Mouse (Mus musculus) bone marrow, adult 2 months (tissue): Measurements from ENCODE around the gene Mrps34. TPM values are rescaled to one million over a fixed set of nuclear protein-coding genes. Genes with fewer than 3 reads are reported as not detected.

Experiments
- H3K27ac ChIP-seq: fragments of 200-500 bp; 2 replicates; pipeline ENCODE4 v1.5.1; 2012; ENCODE audit warnings: low read depth, mild to moderate bottlenecking, control low read depth, inconsistent platforms, low read length; ENCODE audit not compliant: control insufficient read depth, poor library complexity, insufficient read depth
- H3K4me1 ChIP-seq: fragments of 200-500 bp; 2 replicates; pipeline ENCODE4 v1.6.1; 2011; ENCODE audit warnings: low read length; ENCODE audit not compliant: control insufficient read depth, insufficient read depth
- H3K4me3 ChIP-seq: fragments of 200-500 bp; replicated peaks from 2 replicates; pipeline ENCODE3; 2011; ENCODE audit warnings: mild to moderate bottlenecking, low read depth, low read length, control low read depth; ENCODE audit not compliant: control insufficient read depth
- CTCF ChIP-seq: fragments of 200-500 bp; IDR thresholded peaks from 2 replicates; pipeline ENCODE4 v1.5.1; 2011; ENCODE audit warnings: low read length, control low read depth; ENCODE audit not compliant: control insufficient read depth, insufficient read depth
- POLR2A ChIP-seq: fragments of 200-500 bp; IDR thresholded peaks from 2 replicates; pipeline ENCODE4 v1.6.1; 2011; ENCODE audit warnings: low read depth, mild to moderate bottlenecking, control low read depth, low read length, borderline replicate concordance; ENCODE audit not compliant: control insufficient read depth
- WGBS: fragments of 180-500 bp; shearing (Covaris S2); methylation state at CpG from one replicate; pipeline ENCODE4 v1.1.7; 2018; 5-methylcytosine and 5-hydroxymethylcytosine counted together
- polyA plus RNA-seq: library from polyadenylated mRNA; stranded (reverse); fragments of >200 nt; gene quantifications from 2 replicates; pipeline ENCODE4 v1.2.4, GENCODE M21; 2011; ENCODE audit warnings: low replicate concordance; ENCODE audit not compliant: missing spikeins, insufficient read depth, insufficient read length

The Mrps34 gene
- polyA plus RNA-seq, 1 experiment, result 43.9 TPM

- 82% methylated on average over 8 of the region's 8 CpGs for WGBS
- Histone ChIP-seq H3K4me1 (no peaks in the 10 kb centered on the region; the same call in 1 of the 2 replicates), H3K27ac (no peak overlapping the region), H3K4me3 (no peak overlapping the region)
- TF ChIP-seq POLR2A, result no peak
- TF ChIP-seq CTCF, result no peak
Observed at GRCm38 (mm10) chr17:24874989-24875388, 19.9 kb upstream of the Mrps34 start.

DNA sequence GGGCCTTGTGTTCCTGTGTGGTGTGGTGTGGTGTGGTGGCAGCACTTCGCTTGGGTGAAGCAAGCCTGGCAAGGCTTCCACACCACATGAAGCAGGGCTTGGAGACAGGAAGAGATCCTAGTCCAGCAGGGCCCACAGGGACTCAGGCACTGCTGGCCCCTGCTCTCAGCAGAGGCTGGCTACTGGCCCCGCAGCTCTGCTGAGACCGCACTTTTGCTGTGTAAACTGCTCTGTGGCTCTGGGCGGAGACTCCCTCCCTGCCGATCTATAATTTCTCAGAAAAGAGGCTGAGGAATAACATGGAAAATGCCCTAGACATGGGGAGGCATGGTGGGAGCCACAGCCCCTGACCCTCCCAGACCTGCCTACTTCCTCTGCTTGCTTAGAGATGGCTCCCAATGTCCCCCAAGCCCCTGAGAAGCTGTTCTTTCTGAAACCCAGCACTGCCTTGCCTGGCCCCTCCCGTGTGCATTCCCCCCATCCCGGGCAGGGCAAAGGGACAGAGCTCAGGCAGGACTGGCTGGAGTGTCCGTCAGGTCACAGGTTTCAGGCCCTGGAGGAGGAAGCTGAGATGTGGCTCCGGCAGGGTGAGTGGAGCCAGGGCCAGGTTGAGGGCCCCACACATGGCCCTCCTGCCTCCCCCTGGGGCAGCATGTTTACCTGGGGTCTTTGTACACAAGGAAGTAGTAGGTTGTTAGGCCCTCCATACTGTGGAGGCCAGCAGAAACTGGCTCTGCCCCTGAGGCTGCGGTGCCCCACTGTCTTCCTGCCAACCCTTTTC is 17.4 kb upstream of the Mrps34 start:
- WGBS, result 73% methylated on average over 10 of the region's 10 CpGs
- Histone ChIP-seq H3K4me3 (no peak overlapping the region), H3K27ac (no peak overlapping the region), H3K4me1 (no peaks in the 10 kb centered on the region; the same call in 1 of the 2 replicates)
- TF ChIP-seq CTCF (no peak), POLR2A (no peak)

GRCm38 (mm10) chr17:24878117-24878397 is 16.9 kb upstream of the Mrps34 start:
- 61% methylated on average over 5 of the region's 5 CpGs for WGBS
- H3K27ac ChIP-seq, result no peak overlapping the region
- H3K4me3 ChIP-seq, result no peak overlapping the region

GRCm38 (mm10) chr17:24878531-24878930 is 16.4 kb upstream of the Mrps34 start:
- Histone ChIP-seq H3K4me3 (no peak overlapping the region), H3K4me1 (no peaks in the 10 kb centered on the region; the same call in 1 of the 2 replicates), H3K27ac (no peak overlapping the region)
- no peak for TF ChIP-seq CTCF
- TF ChIP-seq POLR2A, result no peak
- WGBS, result 83% methylated on average over 8 of the region's 8 CpGs

More at GRCm38 (mm10) chr17:24878117-24878397, 16.9 kb upstream of the Mrps34 start:
- H3K4me1 ChIP-seq, result no peaks in the 10 kb centered on the region; the same call in 1 of the 2 replicates
- TF ChIP-seq POLR2A (no peak), CTCF (no peak)

- Histone ChIP-seq H3K4me1 (peaks cover 3% of the 10 kb centered on the region), H3K27ac (no peak overlapping the region), H3K4me3 (no peak overlapping the region)
- 39% methylated on average over 7 of the region's 7 CpGs for WGBS
- TF ChIP-seq CTCF (peak; percentile 69), POLR2A (no peak)
Observed at GRCm38 (mm10) chr17:24881738-24882440, 13.0 kb upstream of the Mrps34 start.

- TF ChIP-seq POLR2A (no peak), CTCF (no peak)
- 84% methylated on average over 6 of the region's 6 CpGs for WGBS
- Histone ChIP-seq H3K4me1 (peaks cover 7% of the 10 kb centered on the region), H3K27ac (no peak overlapping the region), H3K4me3 (no peak overlapping the region)
Observed at GRCm38 (mm10) chr17:24884391-24884790, 10.5 kb upstream of the Mrps34 start.

GRCm38 (mm10) chr17:24885356-24886133 is 9.4 kb upstream of the Mrps34 start:
- H3K4me1 ChIP-seq, result peaks cover 7% of the 10 kb centered on the region
- 21% methylated on average over 22 of the region's 22 CpGs for WGBS
- H3K27ac ChIP-seq, result no peak overlapping the region
- no peak for TF ChIP-seq POLR2A
- H3K4me3 ChIP-seq, result peak overlapping the region; percentile 78
